Comparison of ENCODE assay signal across 8 mouse cellular contexts in the genomic region with DNA sequence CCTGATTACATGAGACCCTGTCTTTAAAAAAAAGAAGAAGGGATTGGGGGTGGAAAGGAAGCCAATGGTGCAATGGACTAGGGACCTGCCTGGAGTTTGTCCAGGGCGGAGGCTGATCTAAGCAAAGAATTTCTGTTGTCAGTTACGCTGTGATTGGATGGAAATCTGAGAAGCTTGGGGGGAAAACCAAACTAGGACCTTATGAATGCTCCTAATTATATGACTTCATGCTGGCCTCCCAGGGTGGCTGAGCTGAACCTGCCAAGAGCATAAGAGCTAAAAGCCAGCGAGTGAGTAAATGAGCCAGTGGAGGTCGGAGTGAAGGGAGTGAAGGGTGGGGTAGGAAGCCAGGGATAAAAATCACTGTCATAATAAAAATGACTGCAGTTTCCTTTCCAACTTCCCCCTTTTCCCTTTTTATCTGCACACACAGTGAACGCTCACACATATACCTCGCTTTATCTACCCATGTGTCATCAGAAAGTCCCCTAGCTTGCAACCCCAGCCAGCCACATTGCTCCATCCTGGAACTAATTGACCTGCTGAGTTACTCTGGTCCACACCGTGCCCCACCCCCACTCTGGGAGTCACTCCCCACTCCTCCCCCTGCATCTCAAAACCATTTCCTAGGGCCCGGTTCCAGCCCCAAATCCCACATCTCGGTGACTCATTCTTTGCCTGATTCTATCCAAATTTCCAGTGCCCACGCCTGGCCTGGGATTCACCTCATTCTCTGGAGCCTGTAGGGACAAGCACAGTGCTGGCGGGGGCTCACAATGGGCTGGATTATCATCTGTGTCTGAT. TPM values are rescaled to one million over a fixed set of nuclear protein-coding genes. Genes with fewer than 3 reads are reported as not detected.
DNase-seq lines count a peak whose midpoint lies in the region; ATAC-seq and TF ChIP-seq lines count a peak whose summit lies in the region.
"Had no signal": no experiment of that assay in that cellular context is flagged by ENCODE, and none has a peak within 500 bp of the region (broad histone marks: within the 10 kb centered on the region; RNA-seq: fewer than 3 reads in every experiment).

No protein-coding gene starts in this region.

- H3K27me3 ChIP-seq in lung, embryonic 16.5 days (ENCODE audit: control insufficient read depth, insufficient read depth, low read depth, low read length) = no peaks in the 10 kb centered on the region

- peak; percentile 20; the same call in 1 of the 2 replicates for ATAC-seq in lung, embryonic 16.5 days (ENCODE audit: low read depth)

- H3K4me1 ChIP-seq in lung, adult 2 months (ENCODE audit: control insufficient read depth, insufficient read depth, low read length) = no peaks in the 10 kb centered on the region
- H3K4me1 ChIP-seq in lung, embryonic 16.5 days (replicated peaks; ENCODE audit: control insufficient read depth, insufficient read depth, low read length) = peaks cover 14% of the 10 kb centered on the region

- 38% methylated on average over 11 of the region's 11 CpGs for WGBS in lung, adult 2 months
- WGBS in lung, embryonic 16.5 days = 42% methylated on average over 11 of the region's 11 CpGs

- H3K4me3 ChIP-seq in lung, adult 2 months (replicated peaks; ENCODE audit: extremely low read depth, low read depth, low read length) = no peak overlapping the region
- no peak overlapping the region for H3K4me3 ChIP-seq in lung, embryonic 16.5 days (ENCODE audit: low read length)
- H3K4me3 ChIP-seq: megakaryocyte, embryonic 14.5 days had no signal

- no peak overlapping the region for H3K4me2 ChIP-seq in lung, embryonic 16.5 days (ENCODE audit: low read depth, low read length)

- no peak for TF ChIP-seq POLR2A in lung, adult 2 months (IDR thresholded peaks at IDR 0.05; ENCODE audit: borderline replicate concordance, extremely low read depth, low read depth, low read length)

- H3K9me3 ChIP-seq in lung, embryonic 16.5 days (ENCODE audit: control insufficient read depth, low read length) = no peaks in the 10 kb centered on the region

- DNase-seq in lung, adult 18-20 months = peak; percentile 24 to 43
- no peak for DNase-seq in lung, adult 2 months
- peak; percentile 49 to 57 for DNase-seq in cerebellum, postnatal 10 days
- peak; percentile 45 to 70 for DNase-seq in gastrocnemius, postnatal 4 days (ENCODE audit: low spot score in 2 of 2)
- DNase-seq in thymus, postnatal 0 days (ENCODE audit: low spot score) = no peak
- no peak for DNase-seq in neural tube, embryonic 10.5 days (ENCODE audit: extremely low spot score, low spot score)

- H3K36me3 ChIP-seq in lung, embryonic 16.5 days (ENCODE audit: control insufficient read depth, insufficient read depth, low read length) = no peaks in the 10 kb centered on the region

- H3K9ac ChIP-seq in lung, embryonic 16.5 days (ENCODE audit: low read length) = no peak overlapping the region

- no peak for TF ChIP-seq CTCF in lung, adult 2 months (IDR thresholded peaks at IDR 0.05; ENCODE audit: insufficient read depth, low read length)

- peak overlapping the region; percentile 15; the same call in 1 of the 2 replicates for H3K27ac ChIP-seq in lung, embryonic 16.5 days (ENCODE audit: low read length)

RNA-seq across cellular contexts. Expression of a gene that starts 2.2 kb away (rescaled TPM):
- polyA plus RNA-seq in lung, adult 2 months (2012; rRNA removed) = 10.5 and 13.3 TPM in 2 replicates
- total RNA-seq in gastrocnemius, postnatal 4 days (2021) = 1 to 10 TPM; 1.3 to 2.0 TPM
- polyA plus RNA-seq in lung, embryonic 16.5 days (2015; fragmentation: Nextera tagmentation; extraction: Ambion mirVana) = 7.1 and 8.5 TPM in 2 replicates
- 0.94 and 1.1 TPM in 2 replicates for polyA plus RNA-seq in thymus, postnatal 0 days (2015; fragmentation: Nextera tagmentation; extraction: Ambion mirVana)

RNA-seq across cellular contexts. Expression of a gene that starts 40.2 kb away (rescaled TPM):
- polyA plus RNA-seq in lung, adult 2 months (2012; rRNA removed) = 8.9 and 9.2 TPM in 2 replicates
- total RNA-seq in gastrocnemius, postnatal 4 days (2021) = 1 to 10 TPM; 3.4 to 5.6 TPM
- polyA plus RNA-seq in lung, embryonic 16.5 days (2015; fragmentation: Nextera tagmentation; extraction: Ambion mirVana) = 0.46 and 0.72 TPM in 2 replicates
- polyA plus RNA-seq in thymus, postnatal 0 days (2015; fragmentation: Nextera tagmentation; extraction: Ambion mirVana) = 0.09 TPM in 2 replicates

RNA-seq across cellular contexts. Expression of a gene that starts 49.8 kb away (rescaled TPM):
- polyA plus RNA-seq in lung, adult 2 months (2012; rRNA removed) = 19.0 and 20.8 TPM in 2 replicates
- 100 to 1,000 TPM; 101 to 108 TPM for total RNA-seq in gastrocnemius, postnatal 4 days (2021)
- 13.7 and 14.1 TPM in 2 replicates for polyA plus RNA-seq in lung, embryonic 16.5 days (2015; fragmentation: Nextera tagmentation; extraction: Ambion mirVana)
- 11.1 and 12.2 TPM in 2 replicates for polyA plus RNA-seq in thymus, postnatal 0 days (2015; fragmentation: Nextera tagmentation; extraction: Ambion mirVana)

RNA-seq across cellular contexts. Expression of a gene that starts 56.7 kb away (rescaled TPM):
- polyA plus RNA-seq in lung, adult 2 months (2012; rRNA removed) = 390 and 404 TPM in 2 replicates
- 1,000 to 10,000 TPM; 1,199 to 1,226 TPM for total RNA-seq in gastrocnemius, postnatal 4 days (2021)
- polyA plus RNA-seq in lung, embryonic 16.5 days (2015; fragmentation: Nextera tagmentation; extraction: Ambion mirVana) = 787 and 914 TPM in 2 replicates
- polyA plus RNA-seq in thymus, postnatal 0 days (2015; fragmentation: Nextera tagmentation; extraction: Ambion mirVana) = 1,685 and 1,731 TPM in 2 replicates

Comparison
In these comparisons a context has a peak if more than half of its experiments do, and no peak if none do; other contexts are left out.
1. DNase-seq: peak in lung, adult 18-20 months (2 of 2), cerebellum, postnatal 10 days (2 of 2) and gastrocnemius, postnatal 4 days (2 of 2); none in lung, adult 2 months (single experiment), thymus, postnatal 0 days (single experiment) and neural tube, embryonic 10.5 days (single experiment).